Mouse (Mus musculus) kidney, adult 2 months (tissue): ENCODE measurements around the gene BC024978. TPM values are rescaled to one million over a fixed set of nuclear protein-coding genes. Genes with fewer than 3 reads are reported as not detected.

Experiments used
- DNase-seq: peaks from one replicate; pipeline ENCODE4 v3.0.0; 2021
- H3K27ac ChIP-seq: fragments of 200-500 bp; 2 replicates; pipeline ENCODE4 v1.5.1; 2012; ENCODE audit warnings: low read depth, low read length, control low read depth, inconsistent platforms; ENCODE audit not compliant: insufficient read depth
- H3K27me3 ChIP-seq: fragments of 200-500 bp; replicated peaks from 2 replicates; pipeline ENCODE4 v1.6.1; 2012; ENCODE audit warnings: mild to moderate bottlenecking, moderate library complexity, low read length, inconsistent platforms; ENCODE audit not compliant: control insufficient read depth, insufficient read depth
- H3K36me3 ChIP-seq: fragments of 200-500 bp; 2 replicates; pipeline ENCODE4 v1.6.1; 2012; ENCODE audit warnings: mild to moderate bottlenecking, moderate library complexity, low read length, inconsistent platforms; ENCODE audit not compliant: control insufficient read depth, insufficient read depth
- H3K4me1 ChIP-seq: fragments of 200-500 bp; 2 replicates; pipeline ENCODE4 v1.6.1; 2011; ENCODE audit warnings: low read length; ENCODE audit not compliant: control insufficient read depth, insufficient read depth
- H3K4me3 ChIP-seq: fragments of 200-500 bp; 2 replicates; pipeline ENCODE4 v1.5.1; 2011; ENCODE audit warnings: mild to moderate bottlenecking, low read depth, low read length, control low read depth; ENCODE audit not compliant: insufficient read depth
- CTCF ChIP-seq: fragments of 200-500 bp; conservative IDR thresholded peaks from 2 replicates; pipeline ENCODE4 v1.5.1; 2011; ENCODE audit warnings: low read depth, mild to moderate bottlenecking, control low read depth, low read length, moderate library complexity, mixed read lengths; ENCODE audit not compliant: insufficient read depth, insufficient read length
- POLR2A ChIP-seq: fragments of 200-500 bp; IDR thresholded peaks from one replicate; pipeline ENCODE4 v1.6.1; 2011; ENCODE audit warnings: low read depth, low read length, control low read depth
- WGBS: fragments of 180-500 bp; shearing (Covaris S2); methylation state at CpG from one replicate; pipeline ENCODE4 v1.1.7; 2018; 5-methylcytosine and 5-hydroxymethylcytosine counted together
- polyA plus RNA-seq: library from polyadenylated mRNA; depleted of rRNA; stranded (reverse); fragments of >200 nt; gene quantifications from 2 replicates; pipeline ENCODE4 v1.2.3, GENCODE M21; 2012

Gene BC024978
- polyA plus RNA-seq, 1 experiment: 9.6 TPM

GRCm38 (mm10) chr7:27185986-27186385, 9.6 kb upstream of the BC024978 start:
- Histone ChIP-seq H3K4me3 (no peak overlapping the region), H3K36me3 (peaks cover 3% of the 10 kb centered on the region; the same call in 1 of the 2 replicates), H3K27ac (no peak overlapping the region), H3K27me3 (no peaks in the 10 kb centered on the region), H3K4me1 (peaks cover 2% of the 10 kb centered on the region)
- peak; percentile 72 for DNase-seq
- WGBS: 43% methylated on average over 5 of the region's 5 CpGs
- TF ChIP-seq CTCF (no peak), POLR2A (no peak)

GRCm38 (mm10) chr7:27189271-27189931, 6.2 kb upstream of the BC024978 start:
- Histone ChIP-seq H3K27me3 (no peaks in the 10 kb centered on the region), H3K4me3 (no peak overlapping the region), H3K4me1 (no peaks in the 10 kb centered on the region; the same call in 1 of the 2 replicates), H3K27ac (no peak overlapping the region), H3K36me3 (peaks cover 3% of the 10 kb centered on the region; the same call in 1 of the 2 replicates)
- 97% methylated on average over 10 of the region's 10 CpGs for WGBS
- DNase-seq: peak; percentile 21
- TF ChIP-seq CTCF (peak; percentile 40; the same call in 1 of the 2 replicates), POLR2A (no peak)

GRCm38 (mm10) chr7:27192434-27192833, 3.1 kb upstream of the BC024978 start:
- H3K4me3 ChIP-seq: no peak overlapping the region
- peaks cover 3% of the 10 kb centered on the region; the same call in 1 of the 2 replicates for H3K36me3 ChIP-seq
- H3K4me1 ChIP-seq: peaks cover 4% of the 10 kb centered on the region; the same call in 1 of the 2 replicates
- 94% methylated on average over 5 of the region's 5 CpGs for WGBS
- no peak overlapping the region for H3K27ac ChIP-seq
- DNase-seq: no peak
- TF ChIP-seq CTCF: no peak
- no peak for TF ChIP-seq POLR2A
- no peaks in the 10 kb centered on the region for H3K27me3 ChIP-seq

GRCm38 (mm10) chr7:27193731-27194130, 1.9 kb upstream of the BC024978 start:
- Histone ChIP-seq H3K36me3 (peaks cover 3% of the 10 kb centered on the region; the same call in 1 of the 2 replicates), H3K27me3 (no peaks in the 10 kb centered on the region), H3K4me1 (peaks cover 4% of the 10 kb centered on the region; the same call in 1 of the 2 replicates), H3K4me3 (no peak overlapping the region), H3K27ac (no peak overlapping the region)
- TF ChIP-seq CTCF (no peak), POLR2A (no peak)
- DNase-seq: no peak
- 63% methylated on average over 4 of the region's 4 CpGs for WGBS

DNA sequence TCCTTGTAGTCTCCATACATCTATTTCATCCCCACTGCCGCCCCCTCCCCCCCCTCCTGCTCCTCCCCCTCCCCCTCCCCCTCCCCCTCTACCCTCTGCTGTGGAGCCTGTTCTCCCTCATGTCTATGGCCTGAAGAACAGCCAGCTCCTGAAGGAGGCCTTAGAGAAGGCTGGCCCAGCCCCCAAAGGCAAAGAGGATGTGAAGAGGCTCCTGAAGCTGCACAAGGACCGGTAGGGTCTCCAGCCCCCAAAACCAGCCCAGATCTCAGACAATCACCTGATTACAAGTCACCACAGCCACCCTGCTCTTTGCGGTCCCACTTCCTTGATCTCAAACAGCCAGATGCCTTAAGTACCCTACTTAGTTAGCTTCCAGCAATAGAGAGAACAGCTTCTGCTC, 1.6 kb downstream of the BC024978 start:
- Histone ChIP-seq H3K4me3 (no peak overlapping the region), H3K27ac (no peak overlapping the region), H3K4me1 (peaks cover 4% of the 10 kb centered on the region; the same call in 1 of the 2 replicates), H3K36me3 (no peaks in the 10 kb centered on the region), H3K27me3 (no peaks in the 10 kb centered on the region)
- 84% methylated on average over 3 of the region's 3 CpGs for WGBS
- DNase-seq: no peak
- TF ChIP-seq CTCF (no peak), POLR2A (no peak)

- Histone ChIP-seq H3K27ac (no peak overlapping the region), H3K4me3 (no peak overlapping the region), H3K27me3 (no peaks in the 10 kb centered on the region), H3K4me1 (peaks cover 4% of the 10 kb centered on the region; the same call in 1 of the 2 replicates), H3K36me3 (no peaks in the 10 kb centered on the region)
- TF ChIP-seq CTCF: no peak
- TF ChIP-seq POLR2A: no peak
- no peak for DNase-seq
- WGBS: 84% methylated on average over 8 of the region's 8 CpGs
These were observed 2.1 kb downstream of the BC024978 start for GRCm38 (mm10) chr7:27197634-27198033.

- peaks cover 4% of the 10 kb centered on the region; the same call in 1 of the 2 replicates for H3K4me1 ChIP-seq
- no peaks in the 10 kb centered on the region for H3K27me3 ChIP-seq
- no peak overlapping the region for H3K4me3 ChIP-seq
- no peak for DNase-seq
- H3K27ac ChIP-seq: no peak overlapping the region
- TF ChIP-seq POLR2A: no peak
- TF ChIP-seq CTCF: no peak
- no peaks in the 10 kb centered on the region for H3K36me3 ChIP-seq
These were observed 2.8 kb downstream of the BC024978 start for GRCm38 (mm10) chr7:27198355-27198754.

DNA sequence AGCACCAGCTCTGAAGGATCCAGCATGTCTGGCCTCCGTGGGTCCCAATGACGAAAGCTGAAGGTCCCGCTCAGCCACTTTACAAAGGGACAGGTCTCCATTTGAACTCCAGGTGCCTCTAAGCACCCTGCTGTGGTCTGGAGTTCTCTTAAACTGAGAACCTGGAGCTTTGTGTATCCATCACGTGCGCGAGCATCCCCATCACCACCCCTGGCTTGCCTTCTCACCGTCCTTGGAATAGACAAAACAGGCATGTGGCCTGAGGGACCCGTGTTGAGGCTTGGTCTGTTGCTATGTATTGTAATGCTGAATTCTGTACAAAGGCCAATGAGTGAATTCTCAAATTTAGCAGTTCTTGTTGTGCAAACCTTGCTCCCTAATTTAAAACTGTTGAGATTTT, 3.2 kb downstream of the BC024978 start:
- WGBS: 94% methylated on average over 8 of the region's 8 CpGs
- H3K36me3 ChIP-seq: no peaks in the 10 kb centered on the region
- TF ChIP-seq CTCF (no peak), POLR2A (no peak)
- no peak overlapping the region for H3K27ac ChIP-seq
- H3K27me3 ChIP-seq: no peaks in the 10 kb centered on the region
- DNase-seq: no peak
- H3K4me3 ChIP-seq: no peak overlapping the region
- peaks cover 5% of the 10 kb centered on the region; the same call in 1 of the 2 replicates for H3K4me1 ChIP-seq
